Mouse (Mus musculus) c-Kit-positive CD71-positive TER-119-positive erythroid progenitor cells, embryonic 14.5 days (primary cell): ENCODE measurements around the gene Ppp2r1b.

ENCODE experiments used
- DNase-seq: peaks from one replicate; pipeline ENCODE4 v3.0.0-alpha.2; 2013; ENCODE audit warnings: low spot score

Ppp2r1b gene

DNA sequence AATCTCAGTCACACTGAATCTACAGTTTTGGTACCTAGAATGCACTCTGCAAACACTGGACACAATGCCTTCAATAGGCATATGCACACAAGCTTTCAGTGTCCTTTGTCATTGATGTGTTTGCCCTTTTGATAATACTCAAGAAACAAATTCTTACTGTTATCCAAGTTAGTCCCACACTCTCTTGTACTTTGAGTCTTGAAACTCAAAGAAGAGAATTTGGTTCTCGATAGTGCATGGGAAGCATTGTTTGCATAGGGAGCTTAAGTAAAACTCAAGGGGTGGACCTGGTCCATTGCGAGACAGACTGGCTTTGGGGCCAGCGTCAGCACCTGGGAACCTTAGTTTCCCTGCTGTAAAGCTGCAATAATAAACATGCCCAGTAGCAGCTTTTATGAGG, 73.0 kb downstream of the Ppp2r1b start:
- DNase-seq, result no peak

DNA sequence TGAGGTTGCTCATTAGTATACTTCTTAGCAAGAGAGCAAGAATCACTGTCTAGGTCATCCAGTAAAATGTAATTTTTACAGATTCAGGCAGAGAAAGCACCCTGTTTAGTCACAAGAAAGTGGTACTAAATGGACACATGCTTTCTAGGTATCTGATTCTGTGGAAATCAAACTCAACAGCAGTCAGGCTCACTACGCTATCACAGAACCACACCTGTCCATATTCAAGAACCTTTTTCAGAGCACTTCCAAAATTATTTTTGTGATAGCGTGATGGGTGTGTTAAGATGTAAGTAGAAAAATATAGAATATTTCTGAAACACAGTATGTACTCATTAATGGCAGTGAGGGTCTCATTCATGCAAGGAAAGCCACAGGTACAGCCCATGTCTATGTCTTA, 74.5 kb downstream of the Ppp2r1b start:
- peak; percentile 52 for DNase-seq

DNA sequence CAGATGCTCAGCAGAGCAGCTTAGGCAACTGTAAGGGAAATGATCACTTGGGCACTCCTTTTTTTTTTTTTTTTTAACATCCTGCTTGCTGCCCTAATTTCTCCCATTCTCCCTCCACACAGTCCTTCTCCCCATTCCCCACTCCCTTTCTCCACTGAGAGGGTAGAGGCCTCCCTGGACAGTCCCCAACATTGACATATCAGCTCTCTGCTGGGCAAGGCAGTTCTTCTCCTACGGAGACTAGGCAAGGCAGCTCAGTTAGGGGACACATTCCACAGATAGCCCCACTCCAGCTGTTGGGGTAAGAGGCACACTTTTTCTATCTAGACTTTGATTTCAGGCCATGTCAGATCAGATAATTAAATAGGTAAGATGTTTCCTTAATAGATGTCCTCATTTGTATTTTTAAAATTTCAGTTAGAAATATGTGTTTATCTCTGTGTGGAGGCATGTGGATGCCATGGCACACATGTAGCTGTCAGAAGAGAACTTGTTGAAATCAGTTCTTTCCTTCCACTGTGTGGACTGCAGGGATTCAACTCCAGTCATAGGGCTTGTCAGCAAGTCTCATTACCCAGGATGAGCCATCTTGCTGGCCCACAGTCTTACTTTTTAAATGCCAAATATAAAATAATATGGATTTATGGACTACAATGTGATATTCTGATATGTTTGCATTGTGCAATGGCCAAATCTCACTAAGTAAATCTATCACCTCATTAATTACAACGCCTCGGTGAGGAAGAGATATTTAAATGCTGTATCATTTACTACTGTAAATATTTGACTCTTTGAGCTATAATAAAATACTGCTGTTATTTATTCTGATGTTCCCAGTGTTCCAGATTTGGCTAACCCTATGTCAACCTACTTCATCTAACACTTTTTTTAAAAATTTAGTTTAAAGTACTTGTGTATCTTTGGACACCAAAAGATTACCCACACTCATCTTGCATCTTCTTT, 76.1 kb downstream of the Ppp2r1b start:
- DNase-seq, result no peak

DNA sequence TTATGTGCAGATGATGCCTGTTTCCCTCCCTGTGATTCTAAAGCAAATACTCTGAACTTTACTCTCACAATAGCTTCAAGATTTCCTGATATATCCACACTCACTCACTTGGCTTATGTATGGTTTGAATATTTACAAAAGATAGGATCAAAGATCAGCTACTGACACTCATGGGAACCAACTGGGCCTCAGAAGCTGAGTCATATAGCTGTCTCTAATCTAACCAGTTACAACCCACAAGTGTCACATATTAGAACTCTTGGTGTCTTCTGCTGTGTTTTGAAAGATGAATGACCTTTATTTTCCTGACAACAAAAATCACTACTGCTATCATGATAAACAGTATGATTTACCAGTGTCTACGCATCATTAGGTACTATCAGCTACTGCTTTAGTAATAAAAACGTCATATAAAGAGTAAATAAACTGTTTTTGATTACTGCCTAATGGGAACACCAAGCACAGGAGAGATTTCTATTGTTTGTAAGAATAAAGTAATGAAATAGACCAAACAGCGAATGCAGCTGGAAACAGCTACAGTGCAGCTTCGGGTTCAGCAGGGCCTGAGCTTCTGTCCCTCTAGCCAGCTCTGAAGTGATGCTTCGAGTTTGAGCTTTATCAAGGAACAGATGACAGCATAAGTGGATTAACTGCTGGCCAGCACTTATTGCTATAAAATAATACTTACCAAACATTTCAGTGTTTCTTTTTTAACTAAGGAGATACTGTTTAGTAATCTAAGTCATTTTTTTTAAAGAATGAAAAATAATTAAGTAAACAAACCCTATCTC, 77.5 kb downstream of the Ppp2r1b start:
- DNase-seq, result peak; percentile 66

DNA sequence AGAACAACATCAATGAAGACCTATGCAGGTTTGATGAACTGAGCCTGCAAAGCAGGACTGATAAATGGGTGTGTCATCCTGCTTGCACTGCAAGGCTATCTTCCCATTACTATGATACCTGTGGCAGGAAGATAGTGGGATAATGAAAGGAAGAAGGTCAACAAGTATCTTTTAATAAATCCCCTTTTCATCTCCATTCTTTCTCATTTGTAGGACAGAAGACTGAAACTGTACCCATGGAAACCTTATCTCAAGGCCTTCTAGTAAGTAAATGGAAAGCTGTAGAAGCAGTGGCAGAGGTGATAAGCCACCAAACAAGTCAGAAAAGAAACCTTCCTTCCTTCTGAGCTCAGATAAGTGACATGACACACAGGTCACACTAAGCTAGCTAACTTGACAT, 79.4 kb downstream of the Ppp2r1b start:
- peak; percentile 79 for DNase-seq

DNA sequence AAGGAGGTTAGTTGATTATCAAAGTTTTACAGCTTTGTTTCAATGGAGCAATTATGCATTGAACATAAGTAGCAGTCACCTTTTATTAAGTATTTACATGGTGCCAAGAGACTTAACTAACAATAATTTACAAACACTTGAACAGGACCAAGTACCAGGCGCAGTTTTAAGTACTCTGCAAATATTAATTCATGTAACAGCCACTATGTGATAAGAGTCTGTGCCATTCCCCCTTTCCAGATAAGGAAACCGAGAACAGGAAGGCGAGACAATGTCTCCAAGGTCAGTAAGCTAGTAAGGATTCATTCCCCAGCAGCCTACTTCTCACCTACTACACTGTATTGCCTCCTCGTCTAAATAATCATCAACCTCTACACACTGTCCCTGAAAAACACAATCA, 80.7 kb downstream of the Ppp2r1b start:
- peak; percentile 48 for DNase-seq

DNA sequence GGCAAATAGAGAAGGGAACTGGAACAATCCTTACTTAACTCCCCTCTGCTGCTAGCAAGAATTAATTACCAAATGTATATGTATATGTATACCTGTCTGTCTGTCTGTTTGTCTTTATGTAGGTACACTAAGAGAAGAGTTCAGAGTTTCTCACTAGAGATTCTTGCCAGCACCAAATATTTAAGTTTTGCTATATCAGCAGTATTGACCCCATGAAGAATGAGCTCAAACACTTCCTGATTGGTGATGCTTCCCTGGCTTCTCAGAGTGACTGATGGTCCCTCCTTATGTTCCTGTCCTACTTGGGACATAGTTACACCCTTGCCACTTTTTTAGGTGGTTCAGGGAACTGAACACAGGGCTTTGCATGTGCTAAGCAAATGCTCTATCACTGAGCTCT, 84.9 kb downstream of the Ppp2r1b start:
- no peak for DNase-seq

DNA sequence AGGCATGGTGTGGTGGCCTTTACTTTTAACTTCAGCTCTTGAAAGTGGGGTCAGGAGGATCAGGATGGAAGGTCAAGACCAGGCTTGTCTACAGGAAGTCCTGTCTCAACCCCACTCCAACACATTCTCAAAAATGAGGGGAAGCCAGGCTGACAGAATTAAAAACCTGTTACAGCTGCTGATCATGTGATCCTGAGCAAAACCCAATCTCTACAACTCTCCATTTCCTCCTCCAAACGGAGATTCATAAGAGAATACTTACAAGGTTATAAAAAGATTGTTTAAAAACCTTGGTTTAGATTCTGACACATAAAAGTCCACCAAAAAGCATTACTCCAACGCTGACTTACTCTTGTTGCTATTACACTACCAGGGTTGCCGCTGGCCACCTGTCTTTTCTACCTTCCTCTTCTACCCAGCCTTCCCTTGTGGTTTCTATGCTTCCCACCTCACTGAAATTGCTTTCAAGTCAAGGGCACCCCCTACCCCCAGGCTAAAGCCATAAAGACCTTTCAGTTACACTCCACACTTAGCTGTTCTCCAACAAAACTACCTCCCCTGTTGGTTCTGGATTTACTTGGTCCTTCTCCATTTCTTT, 96.8 kb downstream of the Ppp2r1b start:
- DNase-seq, result no peak

DNA sequence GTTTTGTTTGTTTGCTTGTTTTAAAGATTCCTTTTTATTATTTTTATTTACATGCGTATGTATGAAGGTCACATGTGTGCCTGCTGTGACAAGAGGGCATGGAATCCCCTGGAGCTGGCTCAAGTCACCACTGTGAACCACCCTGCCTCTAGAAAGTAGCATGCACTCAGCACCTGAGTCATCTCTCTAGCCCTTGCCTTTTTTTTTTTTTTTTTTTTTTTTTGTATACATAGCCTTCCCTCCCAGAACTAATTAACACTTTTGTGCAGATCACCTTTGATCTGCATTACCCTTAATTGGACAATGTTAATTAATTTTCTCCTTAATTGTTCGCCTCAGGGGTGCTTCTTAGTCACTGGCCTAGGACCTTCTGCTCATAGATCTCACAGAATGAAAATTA, 97.6 kb downstream of the Ppp2r1b start:
- no peak for DNase-seq
